Mouse (Mus musculus): ENCODE measurements around the gene Traf3. TPM values are rescaled to one million over a fixed set of nuclear protein-coding genes. Genes with fewer than 3 reads are reported as not detected.

Gene Traf3
- total and polyA plus RNA-seq, 2 experiments = 2.3 to 6.2 TPM

DNA sequence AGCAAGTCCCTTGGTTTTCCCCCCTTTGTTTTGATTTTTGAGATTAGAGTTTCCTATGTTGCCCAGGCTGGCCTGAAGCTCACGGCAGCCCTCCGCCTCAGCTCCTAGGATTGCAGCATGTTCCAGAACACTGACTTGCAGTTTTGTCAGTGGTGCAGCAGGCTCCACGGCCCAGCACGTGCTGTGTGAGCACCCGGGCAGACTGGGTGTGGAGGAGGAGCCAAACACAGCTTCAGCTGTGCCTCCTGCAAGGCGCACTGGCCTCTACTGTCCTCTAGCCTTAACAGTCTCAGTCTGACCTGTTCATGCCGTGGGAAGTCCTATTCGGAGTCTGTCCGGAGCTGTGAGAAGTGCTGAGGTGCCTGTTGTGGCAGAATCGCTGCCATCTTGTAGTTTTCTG is 73.8 kb downstream of the Traf3 start:
- Histone ChIP-seq H3K4me1 (ENCODE audit: control insufficient read depth, insufficient read depth, low read length) (no peaks in the 10 kb centered on the region), H3K79me2 (ENCODE audit: control insufficient read depth, insufficient read depth, low read length) (no peaks in the 10 kb centered on the region; the same call in 1 of the 2 replicates), H3K9ac (ENCODE audit: low read depth, low read length) (no peak overlapping the region), H3K27ac (replicated peaks; ENCODE audit: insufficient read depth, low read depth, low read length) (no peak overlapping the region), H3K36me3 (ENCODE audit: control insufficient read depth, insufficient read depth, low read length) (peaks cover 2% of the 10 kb centered on the region; the same call in 1 of the 2 replicates), H3K27me3 (ENCODE audit: control insufficient read depth, insufficient read depth, low read length) (no peaks in the 10 kb centered on the region), H3K4me3 (ENCODE audit: insufficient read depth, low read depth, low read length) (no peak overlapping the region)
- 89% methylated on average over 10 of the region's 10 CpGs for WGBS
- no peak for DNase-seq (ENCODE audit: extremely low read depth, low read depth, low spot score)
- TF ChIP-seq POLR2A (IDR thresholded peaks at IDR 0.05; ENCODE audit: extremely low read depth, insufficient read depth, low read length) = no peak
- no peak for TF ChIP-seq CTCF (IDR thresholded peaks at IDR 0.05; ENCODE audit: low read depth, low read length)

DNA sequence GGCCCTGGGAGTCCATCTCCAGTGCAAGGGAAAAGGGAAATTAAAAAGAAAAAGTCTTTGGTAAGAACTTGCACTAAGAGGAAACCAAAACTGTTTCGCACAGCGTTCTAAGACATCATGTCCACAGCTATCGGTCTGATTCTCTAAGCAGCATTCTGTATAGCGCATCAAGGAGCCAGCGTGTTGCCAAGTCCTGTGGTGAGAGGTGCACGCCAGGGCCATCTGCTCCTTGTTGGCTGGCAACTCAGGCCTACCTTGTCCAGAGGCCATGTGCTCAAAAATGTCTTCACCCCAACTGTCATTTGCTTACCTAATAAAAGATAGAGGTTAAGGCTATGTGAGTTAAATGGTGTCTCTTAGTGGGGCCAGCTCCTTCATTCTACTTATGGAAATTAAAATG is 75.7 kb downstream of the Traf3 start:
- Histone ChIP-seq H3K9ac (ENCODE audit: low read depth, low read length) (no peak overlapping the region), H3K27me3 (ENCODE audit: control insufficient read depth, insufficient read depth, low read length) (no peaks in the 10 kb centered on the region), H3K79me2 (ENCODE audit: control insufficient read depth, insufficient read depth, low read length) (no peaks in the 10 kb centered on the region), H3K4me3 (ENCODE audit: insufficient read depth, low read depth, low read length) (no peak overlapping the region), H3K4me1 (ENCODE audit: control insufficient read depth, insufficient read depth, low read length) (no peaks in the 10 kb centered on the region), H3K36me3 (ENCODE audit: control insufficient read depth, insufficient read depth, low read length) (peaks cover 2% of the 10 kb centered on the region; the same call in 1 of the 2 replicates), H3K27ac (replicated peaks; ENCODE audit: insufficient read depth, low read depth, low read length) (no peak overlapping the region)
- 98% methylated on average over 6 of the region's 6 CpGs for WGBS
- no peak for DNase-seq (ENCODE audit: extremely low read depth, low read depth, low spot score)
- TF ChIP-seq POLR2A (IDR thresholded peaks at IDR 0.05; ENCODE audit: extremely low read depth, insufficient read depth, low read length) (no peak), CTCF (IDR thresholded peaks at IDR 0.05; ENCODE audit: low read depth, low read length) (no peak)

GRCm38 (mm10) chr12:111242346-111242745 is 76.2 kb downstream of the Traf3 start:
- over 99% methylated on average over 5 of the region's 5 CpGs for WGBS
- H3K36me3 ChIP-seq (ENCODE audit: control insufficient read depth, insufficient read depth, low read length) = peaks cover 2% of the 10 kb centered on the region; the same call in 1 of the 2 replicates
- H3K79me2 ChIP-seq (ENCODE audit: control insufficient read depth, insufficient read depth, low read length) = no peaks in the 10 kb centered on the region
- no peak overlapping the region for H3K27ac ChIP-seq (replicated peaks; ENCODE audit: insufficient read depth, low read depth, low read length)
- no peak overlapping the region for H3K9ac ChIP-seq (ENCODE audit: low read depth, low read length)
- TF ChIP-seq POLR2A (IDR thresholded peaks at IDR 0.05; ENCODE audit: extremely low read depth, insufficient read depth, low read length) (no peak), CTCF (IDR thresholded peaks at IDR 0.05; ENCODE audit: low read depth, low read length) (no peak)
- no peaks in the 10 kb centered on the region for H3K27me3 ChIP-seq (ENCODE audit: control insufficient read depth, insufficient read depth, low read length)
- no peaks in the 10 kb centered on the region for H3K4me1 ChIP-seq (ENCODE audit: control insufficient read depth, insufficient read depth, low read length)
- no peak overlapping the region for H3K4me3 ChIP-seq (ENCODE audit: insufficient read depth, low read depth, low read length)
- no peak for DNase-seq (ENCODE audit: extremely low read depth, low read depth, low spot score)

DNA sequence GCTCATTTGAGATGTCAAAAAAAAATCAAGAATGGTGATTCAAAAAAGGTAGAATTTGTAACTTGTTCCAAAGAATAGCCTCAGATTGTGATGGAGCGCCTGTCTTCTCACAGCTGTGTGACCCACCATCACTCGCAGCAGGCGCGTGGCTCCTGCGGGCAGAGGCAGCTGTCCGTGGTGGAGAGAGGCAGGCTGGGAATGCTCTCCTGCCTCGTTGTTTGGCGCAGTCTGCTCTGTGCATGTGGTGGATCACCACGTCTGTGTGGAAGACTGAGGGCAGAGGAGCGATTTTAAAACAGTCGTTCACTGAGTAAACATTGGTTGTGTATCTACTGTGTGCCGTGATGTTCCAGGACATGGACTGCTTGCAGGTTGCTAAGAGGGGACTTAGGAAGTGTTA is 77.6 kb downstream of the Traf3 start:
- Histone ChIP-seq H3K9ac (ENCODE audit: low read depth, low read length) (no peak overlapping the region), H3K36me3 (ENCODE audit: control insufficient read depth, insufficient read depth, low read length) (peaks cover 2% of the 10 kb centered on the region; the same call in 1 of the 2 replicates), H3K4me3 (ENCODE audit: insufficient read depth, low read depth, low read length) (no peak overlapping the region), H3K79me2 (ENCODE audit: control insufficient read depth, insufficient read depth, low read length) (no peaks in the 10 kb centered on the region), H3K27me3 (ENCODE audit: control insufficient read depth, insufficient read depth, low read length) (no peaks in the 10 kb centered on the region), H3K27ac (replicated peaks; ENCODE audit: insufficient read depth, low read depth, low read length) (no peak overlapping the region), H3K4me1 (ENCODE audit: control insufficient read depth, insufficient read depth, low read length) (no peaks in the 10 kb centered on the region)
- no peak for TF ChIP-seq POLR2A (IDR thresholded peaks at IDR 0.05; ENCODE audit: extremely low read depth, insufficient read depth, low read length)
- TF ChIP-seq CTCF (IDR thresholded peaks at IDR 0.05; ENCODE audit: low read depth, low read length) = no peak
- DNase-seq (ENCODE audit: extremely low read depth, low read depth, low spot score) = no peak
- 84% methylated on average over 12 of the region's 12 CpGs for WGBS

- Histone ChIP-seq H3K4me3 (ENCODE audit: insufficient read depth, low read depth, low read length) (no peak overlapping the region), H3K27me3 (ENCODE audit: control insufficient read depth, insufficient read depth, low read length) (no peaks in the 10 kb centered on the region), H3K4me1 (ENCODE audit: control insufficient read depth, insufficient read depth, low read length) (no peaks in the 10 kb centered on the region), H3K79me2 (ENCODE audit: control insufficient read depth, insufficient read depth, low read length) (no peaks in the 10 kb centered on the region), H3K36me3 (ENCODE audit: control insufficient read depth, insufficient read depth, low read length) (peaks cover 2% of the 10 kb centered on the region; the same call in 1 of the 2 replicates), H3K27ac (replicated peaks; ENCODE audit: insufficient read depth, low read depth, low read length) (no peak overlapping the region), H3K9ac (ENCODE audit: low read depth, low read length) (no peak overlapping the region)
- TF ChIP-seq POLR2A (IDR thresholded peaks at IDR 0.05; ENCODE audit: extremely low read depth, insufficient read depth, low read length) (no peak), CTCF (IDR thresholded peaks at IDR 0.05; ENCODE audit: low read depth, low read length) (no peak)
- DNase-seq (ENCODE audit: extremely low read depth, low read depth, low spot score) = no peak
- WGBS = 88% methylated on average over 6 of the region's 6 CpGs
Measured at GRCm38 (mm10) chr12:111245070-111245469, 78.9 kb downstream of the Traf3 start.

GRCm38 (mm10) chr12:111246808-111247464 is 80.8 kb downstream of the Traf3 start:
- H3K4me1 ChIP-seq (ENCODE audit: control insufficient read depth, insufficient read depth, low read length) = no peaks in the 10 kb centered on the region
- no peak overlapping the region for H3K4me3 ChIP-seq (ENCODE audit: insufficient read depth, low read depth, low read length)
- 90% methylated on average over 9 of the region's 9 CpGs for whole genome bisulfite sequencing
- DNase-seq (ENCODE audit: extremely low read depth, low read depth, low spot score) = no peak
- H3K27me3 ChIP-seq (ENCODE audit: control insufficient read depth, insufficient read depth, low read length) = no peaks in the 10 kb centered on the region
- H3K27ac ChIP-seq (replicated peaks; ENCODE audit: insufficient read depth, low read depth, low read length) = no peak overlapping the region
- no peaks in the 10 kb centered on the region for H3K79me2 ChIP-seq (ENCODE audit: control insufficient read depth, insufficient read depth, low read length)
- peaks cover 2% of the 10 kb centered on the region; the same call in 1 of the 2 replicates for H3K36me3 ChIP-seq (ENCODE audit: control insufficient read depth, insufficient read depth, low read length)
- no peak for TF ChIP-seq POLR2A (IDR thresholded peaks at IDR 0.05; ENCODE audit: extremely low read depth, insufficient read depth, low read length)
- no peak for TF ChIP-seq CTCF (IDR thresholded peaks at IDR 0.05; ENCODE audit: low read depth, low read length)
- no peak overlapping the region for H3K9ac ChIP-seq (ENCODE audit: low read depth, low read length)
